Mouse (Mus musculus): ENCODE measurements around the gene Gfod1.

DNA sequence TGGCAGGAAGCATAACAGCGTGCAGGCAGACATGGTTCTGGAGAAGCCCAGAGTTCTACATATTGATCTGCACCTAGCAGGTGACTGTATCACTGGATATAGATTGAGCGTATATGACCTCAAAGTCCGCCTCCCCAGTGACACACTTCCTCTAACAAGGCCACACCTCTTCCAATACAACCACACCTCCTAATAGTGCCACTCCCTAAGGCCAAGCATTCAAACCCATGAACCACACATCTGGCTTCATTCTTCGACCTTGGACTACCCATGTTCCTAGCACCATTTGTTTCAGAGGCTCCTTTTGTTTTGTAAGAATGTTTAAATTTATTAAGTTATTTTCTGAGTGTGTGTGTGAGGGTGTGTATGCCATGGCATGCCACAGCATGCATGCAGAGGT lies 116.2 kb downstream of the Gfod1 start:
- TF ChIP-seq CTCF (IDR thresholded peaks at IDR 0.05; ENCODE audit: borderline replicate concordance, insufficient read depth, low read length) (no peak), POLR2A (IDR thresholded peaks at IDR 0.05; ENCODE audit: low read depth, low read length) (no peak)

Data from embryonic fibroblast, embryonic 13.5 days (primary cell).